Mouse (Mus musculus) cerebellum, adult 2 months (tissue): ENCODE data around the gene Atp5f1. TPM values are rescaled to one million over a fixed set of nuclear protein-coding genes. Genes with fewer than 3 reads are reported as not detected.

Experiments used
- DNase-seq, 2 experiments: peaks; one replicate each; pipeline ENCODE4 v3.0.0; 2021
- H3K27ac ChIP-seq: fragments of 200-500 bp; 2 replicates; pipeline ENCODE4 v1.5.1; 2012; ENCODE audit warnings: low read length, control low read depth, inconsistent platforms; ENCODE audit not compliant: insufficient read depth
- H3K27me3 ChIP-seq: fragments of 200-500 bp; 2 replicates; pipeline ENCODE4 v1.6.1; 2012; ENCODE audit warnings: inconsistent platforms, mild to moderate bottlenecking, low read length, moderate library complexity; ENCODE audit not compliant: control insufficient read depth, insufficient read depth
- H3K4me1 ChIP-seq: fragments of 200-500 bp; 2 replicates; pipeline ENCODE4 v1.6.1; 2011; ENCODE audit warnings: low read length; ENCODE audit not compliant: control insufficient read depth, insufficient read depth
- H3K4me3 ChIP-seq: fragments of 200-500 bp; replicated peaks from 2 replicates; pipeline ENCODE3; 2011; ENCODE audit warnings: mild to moderate bottlenecking, low read depth, low read length, control low read depth; ENCODE audit not compliant: insufficient read depth
- CTCF ChIP-seq: fragments of 200-500 bp; IDR thresholded peaks from 2 replicates; pipeline ENCODE4 v1.5.1; 2011; ENCODE audit warnings: low read depth, mild to moderate bottlenecking, control low read depth, low read length, moderate library complexity, borderline replicate concordance; ENCODE audit not compliant: insufficient read depth
- POLR2A ChIP-seq: fragments of 200-500 bp; IDR thresholded peaks from 2 replicates; pipeline ENCODE4 v1.6.1; 2011; ENCODE audit warnings: low read length, control low read depth, borderline replicate concordance; ENCODE audit not compliant: insufficient read depth
- WGBS: fragments of 180-500 bp; shearing (Covaris S2); methylation state at CpG from one replicate; pipeline ENCODE4 v1.1.7; 2018; 5-methylcytosine and 5-hydroxymethylcytosine counted together
- polyA plus RNA-seq: library from polyadenylated mRNA; depleted of rRNA; stranded (reverse); fragments of >200 nt; gene quantifications from 2 replicates; pipeline ENCODE4 v1.2.3, GENCODE M21; 2012

The Atp5f1 gene
- polyA plus RNA-seq, 1 experiment: 419 TPM

DNA sequence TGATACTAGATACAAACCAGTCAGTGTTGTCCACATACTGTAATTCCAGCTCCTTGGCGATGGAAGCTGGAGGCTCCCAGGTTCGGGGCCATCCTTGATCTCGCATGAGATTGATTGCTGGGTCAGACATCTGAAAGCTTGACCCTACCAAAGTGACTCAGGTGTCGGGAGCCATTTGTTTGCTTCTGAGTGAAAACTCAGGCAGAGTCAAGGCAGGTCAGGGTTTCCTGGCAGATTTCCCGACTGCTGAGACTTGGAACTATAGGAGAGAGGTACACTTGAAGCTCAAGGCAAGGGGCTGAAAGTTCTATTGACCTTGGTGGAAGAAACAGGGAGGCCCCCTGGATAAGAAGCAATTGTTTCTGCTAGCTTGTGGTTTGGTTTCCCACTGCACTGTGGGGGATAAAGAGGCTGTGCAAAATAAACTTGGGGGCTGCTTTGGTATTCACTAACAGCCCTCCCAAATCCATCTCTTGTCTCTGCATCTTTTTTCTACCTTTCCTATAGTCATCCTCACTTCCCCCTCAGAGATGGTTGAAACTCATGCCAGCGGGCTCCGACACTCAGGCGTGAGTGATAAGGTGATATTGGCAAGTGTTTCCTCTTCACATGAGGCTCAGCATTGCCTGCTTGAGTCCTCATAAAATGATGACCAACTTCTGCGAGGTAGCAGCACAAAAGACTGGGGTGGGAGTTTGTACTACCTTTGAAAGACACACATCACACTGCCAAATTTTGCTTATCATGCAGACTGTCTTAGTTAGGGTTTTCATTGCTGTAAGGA, 47.6 kb downstream of the Atp5f1 start:
- no peak for TF ChIP-seq CTCF
- no peak for TF ChIP-seq POLR2A
- Histone ChIP-seq H3K4me3 (no peak overlapping the region), H3K4me1 (no peaks in the 10 kb centered on the region), H3K27ac (no peak overlapping the region), H3K27me3 (no peaks in the 10 kb centered on the region)
- 81% methylated on average over 9 of the region's 9 CpGs for WGBS
- no peak for DNase-seq

DNA sequence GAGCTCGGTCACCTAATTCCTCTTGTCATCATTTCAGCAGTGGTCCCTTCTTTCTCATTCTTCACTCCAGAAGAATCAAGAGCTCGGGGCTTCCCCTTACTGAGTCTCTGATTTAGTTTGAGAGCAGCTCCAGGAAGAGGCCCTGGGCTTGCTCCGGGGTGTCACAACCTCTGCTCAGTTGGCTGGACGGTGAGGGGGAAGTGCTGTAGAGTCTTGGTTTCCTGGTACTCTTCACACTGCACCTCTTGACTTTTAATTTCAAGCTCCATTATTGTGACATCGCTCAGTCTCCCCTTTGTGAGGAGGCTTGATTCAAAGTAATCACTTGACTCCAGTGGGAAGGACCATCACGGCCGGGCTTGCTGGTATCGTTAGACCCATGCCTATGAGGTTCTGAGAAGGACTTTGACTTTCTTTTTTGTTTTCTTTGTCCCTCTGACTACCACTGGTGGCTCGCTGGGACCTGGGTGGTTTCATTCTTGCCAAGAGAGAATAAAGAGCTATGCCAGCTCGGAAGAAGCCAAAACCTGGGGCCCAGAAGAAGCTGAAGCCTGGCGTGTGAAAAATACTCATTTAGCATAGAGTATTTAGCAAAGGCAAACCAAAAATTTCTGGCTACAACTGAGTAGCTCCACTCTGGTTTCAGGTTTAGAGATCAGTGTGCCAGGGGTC, 49.2 kb downstream of the Atp5f1 start:
- Histone ChIP-seq H3K4me3 (no peak overlapping the region), H3K4me1 (no peaks in the 10 kb centered on the region), H3K27me3 (no peaks in the 10 kb centered on the region), H3K27ac (no peak overlapping the region)
- DNase-seq: no peak
- TF ChIP-seq POLR2A (no peak), CTCF (no peak)
- WGBS: 72% methylated on average over 11 of the region's 11 CpGs

DNA sequence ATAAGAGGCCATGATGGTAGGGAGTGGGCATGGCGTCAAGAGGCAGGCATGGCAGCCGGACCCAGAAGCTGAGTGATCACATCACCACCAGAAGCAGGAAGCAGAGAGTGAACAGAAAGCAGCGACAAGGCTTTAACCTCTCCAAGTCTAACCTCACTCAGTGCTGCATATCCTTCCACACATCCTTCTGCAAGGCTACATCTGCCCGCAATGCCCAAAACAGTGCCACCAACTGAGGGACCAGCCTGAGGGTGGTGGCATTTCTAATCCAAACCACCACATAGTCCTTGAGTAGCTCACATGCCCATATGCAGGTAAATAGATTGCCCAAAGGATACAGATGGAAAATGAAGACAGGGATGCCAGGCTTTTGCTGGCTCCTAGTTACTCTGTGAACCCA, 50.9 kb downstream of the Atp5f1 start:
- DNase-seq: no peak
- 93% methylated on average over 4 of the region's 4 CpGs for WGBS
- H3K4me3 ChIP-seq: no peak overlapping the region
- no peak overlapping the region for H3K27ac ChIP-seq
- H3K4me1 ChIP-seq: no peaks in the 10 kb centered on the region
- H3K27me3 ChIP-seq: no peaks in the 10 kb centered on the region
- TF ChIP-seq POLR2A (no peak), CTCF (no peak)

DNA sequence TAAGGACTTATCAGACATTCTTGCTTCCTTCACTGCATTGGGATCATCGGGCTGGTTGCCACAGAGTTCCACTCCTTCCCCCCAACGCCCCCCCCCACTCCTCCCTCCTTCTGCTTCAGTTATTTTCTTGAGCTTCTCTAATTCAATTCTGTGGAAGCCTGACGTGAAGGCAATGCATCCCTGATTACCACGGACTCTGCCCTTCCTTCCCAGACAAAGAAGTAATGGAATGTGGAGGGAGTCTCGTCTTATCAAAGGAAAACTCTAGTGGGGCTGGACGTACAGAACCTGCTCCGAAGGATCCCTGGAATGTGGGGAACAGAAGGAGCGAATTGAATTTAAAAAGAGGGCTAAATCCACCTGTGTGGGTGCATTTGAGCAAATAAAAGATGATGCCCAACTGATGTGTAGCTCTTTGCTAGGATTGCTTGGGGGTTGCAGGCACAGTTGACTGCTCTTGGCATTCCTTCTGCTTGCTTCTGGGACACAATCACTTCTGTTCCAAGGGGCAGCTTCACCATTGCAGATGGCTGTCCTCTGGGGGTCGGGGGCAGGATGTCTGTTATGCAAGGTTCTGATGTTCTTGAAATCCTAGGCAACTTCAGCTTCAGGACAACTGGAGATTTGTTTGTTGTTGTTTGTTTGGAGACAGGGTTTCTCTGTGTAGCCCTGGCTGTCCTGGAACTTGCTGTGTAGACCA, 51.8 kb downstream of the Atp5f1 start:
- TF ChIP-seq CTCF (no peak), POLR2A (no peak)
- Histone ChIP-seq H3K27ac (no peak overlapping the region), H3K4me1 (no peaks in the 10 kb centered on the region), H3K27me3 (no peaks in the 10 kb centered on the region), H3K4me3 (no peak overlapping the region)
- WGBS: 29% methylated on average over 9 of the region's 9 CpGs
- DNase-seq: no peak

DNA sequence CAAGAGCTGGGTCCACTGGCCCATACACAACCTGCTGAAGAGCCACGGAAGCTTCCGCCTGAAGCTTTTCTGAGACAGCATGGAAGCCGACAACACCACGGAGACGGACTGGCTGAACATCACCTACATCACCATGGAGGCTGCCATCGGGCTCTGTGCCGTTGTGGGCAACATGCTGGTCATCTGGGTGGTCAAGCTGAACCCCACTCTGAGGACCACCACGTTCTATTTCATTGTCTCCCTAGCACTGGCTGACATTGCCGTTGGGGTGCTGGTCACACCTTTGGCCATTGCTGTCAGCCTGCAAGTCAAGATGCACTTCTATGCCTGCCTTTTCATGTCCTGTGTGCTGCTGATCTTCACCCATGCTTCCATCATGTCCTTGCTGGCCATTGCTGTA, 55.2 kb downstream of the Atp5f1 start:
- WGBS: 91% methylated on average over 9 of the region's 9 CpGs
- H3K4me3 ChIP-seq: no peak overlapping the region
- no peaks in the 10 kb centered on the region for H3K27me3 ChIP-seq
- no peak for DNase-seq
- no peaks in the 10 kb centered on the region for H3K4me1 ChIP-seq
- H3K27ac ChIP-seq: no peak overlapping the region
- TF ChIP-seq POLR2A (no peak), CTCF (no peak)

DNA sequence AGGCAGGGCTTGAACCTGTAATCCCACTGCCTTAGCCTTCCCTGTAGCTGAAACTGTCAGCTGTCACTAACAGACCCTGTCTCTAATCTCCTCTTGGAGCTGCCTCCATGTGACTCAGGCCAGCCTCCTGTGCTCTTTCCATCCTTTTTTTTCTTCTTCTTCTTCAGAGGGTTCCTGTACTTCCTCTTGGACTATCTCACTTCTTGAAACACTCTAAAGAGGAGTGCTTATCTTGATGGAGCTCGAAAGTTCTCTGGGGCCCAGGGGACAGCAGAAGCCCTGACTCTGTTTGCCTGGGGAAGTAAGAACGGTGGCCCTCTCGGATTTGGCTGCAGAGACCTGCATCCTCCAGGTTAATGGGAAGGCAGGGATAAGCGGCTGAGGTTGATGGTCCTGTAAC, 55.7 kb downstream of the Atp5f1 start:
- TF ChIP-seq CTCF (no peak), POLR2A (no peak)
- no peak overlapping the region for H3K4me3 ChIP-seq
- WGBS: 84% methylated on average over 4 of the region's 4 CpGs
- H3K4me1 ChIP-seq: no peaks in the 10 kb centered on the region
- H3K27me3 ChIP-seq: no peaks in the 10 kb centered on the region
- no peak overlapping the region for H3K27ac ChIP-seq
- DNase-seq: no peak

DNA sequence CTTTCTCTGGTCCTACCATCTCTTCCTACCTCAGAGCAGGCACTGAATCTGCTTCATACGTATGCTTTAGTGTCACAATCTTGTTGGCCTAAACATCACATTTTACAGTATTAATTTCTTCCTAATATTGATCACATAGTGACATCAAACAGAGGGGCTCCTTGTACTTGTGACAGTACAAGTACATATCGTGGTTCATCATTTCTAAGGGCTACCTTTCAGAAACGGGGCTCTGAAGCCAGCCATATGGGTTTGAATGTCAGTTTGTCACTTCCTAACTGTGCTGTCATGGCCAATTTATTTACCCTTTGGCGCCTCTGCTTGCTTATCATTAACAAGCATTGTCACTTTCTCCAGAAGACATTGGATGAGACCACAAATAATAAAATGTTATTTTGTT, 58.4 kb downstream of the Atp5f1 start:
- 71% methylated on average over 4 of the region's 4 CpGs for WGBS
- Histone ChIP-seq H3K27ac (no peak overlapping the region), H3K4me1 (no peaks in the 10 kb centered on the region), H3K27me3 (no peaks in the 10 kb centered on the region), H3K4me3 (no peak overlapping the region)
- DNase-seq: no peak
- TF ChIP-seq CTCF (no peak), POLR2A (no peak)
